10 mouse cellular contexts compared by ENCODE assay signal in genomic region chr5:48125770-48126423, GRCm38 (mm10).
DNase-seq lines count a peak whose midpoint lies in the region; ATAC-seq and TF ChIP-seq lines count a peak whose summit lies in the region.
"Had no signal": no experiment of that assay in that cellular context is flagged by ENCODE, and none has a peak within 500 bp of the region (broad histone marks: within the 10 kb centered on the region; RNA-seq: fewer than 3 reads in every experiment).

No protein-coding gene starts in this region.

- no peak for TF ChIP-seq EP300 in lung, postnatal 0 days (IDR thresholded peaks at IDR 0.05)

- no peak overlapping the region for H3K27ac ChIP-seq in kidney, adult 2 months (ENCODE audit: insufficient read depth, low read depth, low read length)
- H3K27ac ChIP-seq in lung, postnatal 0 days (ENCODE audit: low read length): no peak overlapping the region
- H3K27ac ChIP-seq: limb, embryonic 12.5 days; stomach, embryonic 15.5 days had no signal

- 76% methylated on average over 3 of the region's 3 CpGs for WGBS in kidney, adult 2 months
- WGBS in lung, postnatal 0 days: 66% methylated on average over 3 of the region's 3 CpGs

- 0 out of 2 replicates have a peak, but pooled peaks have one; percentile 14 for TF ChIP-seq CTCF in kidney, adult 2 months (conservative IDR thresholded peaks at IDR 0.05; ENCODE audit: insufficient read depth, insufficient read length, low read depth, low read length)
- peak; percentile 51 for TF ChIP-seq CTCF in Patski (IDR thresholded peaks at IDR 0.05)
- TF ChIP-seq CTCF in lung, postnatal 0 days (IDR thresholded peaks at IDR 0.05): peak; percentile 67

- CTCF ChIA-PET in Patski (lab: Charles Lee): no interaction called here

- no peak overlapping the region for H3K4me2 ChIP-seq in lung, postnatal 0 days (replicated peaks; ENCODE audit: low read depth, low read length)
- H3K4me2 ChIP-seq: limb, embryonic 12.5 days; stomach, embryonic 15.5 days had no signal

- H3K36me3 ChIP-seq in kidney, adult 2 months (ENCODE audit: control insufficient read depth, insufficient read depth, low read length): no peaks in the 10 kb centered on the region
- H3K36me3 ChIP-seq in lung, postnatal 0 days (ENCODE audit: insufficient read depth, low read length): no peaks in the 10 kb centered on the region
- H3K36me3 ChIP-seq: limb, embryonic 12.5 days; stomach, embryonic 15.5 days had no signal

- in situ Hi-C loops in Patski (cut with MboI; ENCODE audit: low pct_unique_long_range_greater_than_20kb): no loop called here

- H3K27me3 ChIP-seq in kidney, adult 2 months (replicated peaks; ENCODE audit: control insufficient read depth, insufficient read depth, low read length): no peaks in the 10 kb centered on the region
- peaks cover 39% of the 10 kb centered on the region for H3K27me3 ChIP-seq in Patski
- no peaks in the 10 kb centered on the region for H3K27me3 ChIP-seq in lung, postnatal 0 days (replicated peaks; ENCODE audit: insufficient read depth, low read length)
- H3K27me3 ChIP-seq: limb, embryonic 12.5 days; stomach, embryonic 15.5 days had no signal

- ATAC-seq in Patski: peak; percentile 60
- no peak for ATAC-seq in lung, postnatal 0 days
- no peak for ATAC-seq in activated CD4-positive, CD25-positive, alpha-beta regulatory T cell, adult 4 months

- DNase-seq in kidney, adult 2 months: peak; percentile 45
- DNase-seq in kidney, adult 11 months: no peak
- DNase-seq in Patski (ENCODE audit: low read depth, low spot score): no peak
- DNase-seq in embryo, embryonic 11 days: peak; percentile 62
- DNase-seq in lung, postnatal 0 days (ENCODE audit: low spot score): peak; percentile 53
- DNase-seq in thymus, postnatal 14 days: no peak
- DNase-seq in frontal cortex, postnatal 14 days (ENCODE audit: low spot score in 2 of 2): no peak

- no peak overlapping the region for H3K4me3 ChIP-seq in kidney, adult 2 months (ENCODE audit: insufficient read depth, low read depth, low read length)
- no peak overlapping the region for H3K4me3 ChIP-seq in lung, postnatal 0 days (ENCODE audit: low read depth, low read length)
- H3K4me3 ChIP-seq: limb, embryonic 12.5 days; stomach, embryonic 15.5 days had no signal

- TF ChIP-seq POLR2A in kidney, adult 2 months (IDR thresholded peaks at IDR 0.05; ENCODE audit: low read depth, low read length): no peak

- H3K9ac ChIP-seq in lung, postnatal 0 days (replicated peaks; ENCODE audit: low read depth): no peak overlapping the region
- H3K9ac ChIP-seq: limb, embryonic 12.5 days; stomach, embryonic 15.5 days had no signal

- H3K9me3 ChIP-seq in lung, postnatal 0 days (ENCODE audit: low read length): no peaks in the 10 kb centered on the region
- H3K9me3 ChIP-seq: limb, embryonic 12.5 days; stomach, embryonic 15.5 days had no signal

- POLR2A ChIA-PET in Patski (lab: Charles Lee): no interaction called here

- no peaks in the 10 kb centered on the region for H3K4me1 ChIP-seq in kidney, adult 2 months (ENCODE audit: control insufficient read depth, insufficient read depth, low read length)
- H3K4me1 ChIP-seq in lung, postnatal 0 days (ENCODE audit: insufficient read depth, low read depth, low read length): no peaks in the 10 kb centered on the region
- H3K4me1 ChIP-seq: limb, embryonic 12.5 days; stomach, embryonic 15.5 days had no signal

Comparison
In these comparisons a context has a peak if more than half of its experiments do, and no peak if none do; other contexts are left out.
1. DNase-seq: peak in kidney, adult 2 months (single experiment), embryo, embryonic 11 days (single experiment) and lung, postnatal 0 days (single experiment); none in kidney, adult 11 months (single experiment), Patski (single experiment), thymus, postnatal 14 days (single experiment) and frontal cortex, postnatal 14 days (0 of 2).
2. CTCF ChIP-seq: peak in every context shown above with its lines; median percentile 67 in lung, postnatal 0 days; 51 in Patski; 14 in kidney, adult 2 months.